Mouse (Mus musculus) hematopoietic stem cell, adult 5-6 weeks (primary cell): ENCODE data around the gene Krr1. TPM values are rescaled to one million over a fixed set of nuclear protein-coding genes. Genes with fewer than 3 reads are reported as not detected.

Experiments
- ATAC-seq, 2 experiments: fragments of 125-278 bp in 1 of 2; replicated peaks in 1 of 2; 2 replicates each; pipeline ENCODE4 v1.8.0; 2016 to 2017; ENCODE audit warnings: inconsistent platforms in 2 of 2, mild to moderate bottlenecking in 2 of 2, moderate number of reproducible peaks in 2 of 2, low read depth in 1 of 2, moderate TSS enrichment in 1 of 2; ENCODE audit not compliant: low FRiP score in 2 of 2, poor library complexity in 2 of 2, severe bottlenecking in 2 of 2, insufficient read depth in 1 of 2, low TSS enrichment in 1 of 2
- total RNA-seq: library from RNA; stranded (forward); fragments of 172-1452, 232-1000 nt; gene quantifications from 2 replicates; pipeline ENCODE4 v1.2.3, GENCODE M21; 2017

Krr1 gene
- total RNA-seq, 1 experiment from 2014 or later, result 59.9 TPM

DNA sequence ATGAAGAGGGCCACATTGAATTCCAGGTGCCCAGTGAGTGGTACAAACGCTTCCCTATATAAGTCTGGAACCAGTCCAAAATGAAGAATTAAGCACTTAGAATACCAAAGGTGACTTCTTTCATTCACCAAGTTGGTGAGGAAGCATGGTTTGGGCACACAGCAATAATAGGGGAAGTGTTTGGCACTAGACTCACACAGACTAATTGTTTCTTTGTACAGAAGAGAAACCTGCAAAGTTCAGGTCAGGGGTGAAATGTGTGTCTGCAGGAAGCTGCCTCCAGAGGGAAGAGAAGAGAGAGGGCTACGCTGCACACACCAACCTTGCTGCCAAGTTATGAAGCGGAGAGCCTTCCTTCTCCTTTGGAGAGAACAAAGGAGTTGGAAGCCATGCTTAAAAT lies 56.2 kb downstream of the Krr1 start:
- ATAC-seq, result peak; percentile 25 to 56; a peak in 2 of 4 replicates

Other genes with a start within 250 kb of the Krr1 start
- gene Glipr1, start 30.0 kb downstream of the Krr1 start, total RNA-seq, result 334 and 380 TPM in 2 replicates
- not detected in 2 replicates for gene Glipr1l1, start 87.5 kb downstream of the Krr1 start, total RNA-seq
- gene Glipr1l2, start 110.7 kb downstream of the Krr1 start, total RNA-seq, result not detected in 2 replicates
- gene Glipr1l3, start 187.7 kb downstream of the Krr1 start, total RNA-seq, result not detected in 2 replicates
- gene Caps2, start 191.0 kb downstream of the Krr1 start, total RNA-seq, result 0.38 TPM in 1 of 2 replicates, not detected in the other